Mouse (Mus musculus): ENCODE measurements at regions not wholly inside any gene's neighbourhood (a gene's known extent, or its start where the extent isn't known, plus 50 kb on each side); places are given as distances from the start of the nearest gene placed in this dataset.
A peak's percentile ranks its signal among the peaks of the same experiment; 100 is the strongest.

DNA sequence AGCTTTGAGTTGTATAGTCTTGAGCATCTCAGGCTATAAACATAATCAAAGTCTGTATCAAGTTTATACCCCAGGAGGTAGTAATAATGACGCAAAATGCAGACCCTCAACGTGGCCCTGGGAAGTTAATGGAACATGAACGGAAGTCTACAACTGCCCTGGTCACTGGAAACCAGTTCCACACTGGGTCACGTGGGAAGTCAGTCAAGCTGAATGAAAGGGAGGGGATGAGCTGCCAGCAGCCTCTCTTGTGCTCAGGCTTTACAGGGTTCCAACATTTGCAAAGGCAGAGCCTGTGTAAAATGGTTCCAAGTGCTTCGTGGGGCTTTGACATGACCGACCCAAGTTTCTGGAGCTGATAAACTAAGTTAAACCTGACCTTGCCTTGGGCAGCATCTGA is 229.4 kb downstream of the Lnpk start:
- no peak for DNase-seq

DNA sequence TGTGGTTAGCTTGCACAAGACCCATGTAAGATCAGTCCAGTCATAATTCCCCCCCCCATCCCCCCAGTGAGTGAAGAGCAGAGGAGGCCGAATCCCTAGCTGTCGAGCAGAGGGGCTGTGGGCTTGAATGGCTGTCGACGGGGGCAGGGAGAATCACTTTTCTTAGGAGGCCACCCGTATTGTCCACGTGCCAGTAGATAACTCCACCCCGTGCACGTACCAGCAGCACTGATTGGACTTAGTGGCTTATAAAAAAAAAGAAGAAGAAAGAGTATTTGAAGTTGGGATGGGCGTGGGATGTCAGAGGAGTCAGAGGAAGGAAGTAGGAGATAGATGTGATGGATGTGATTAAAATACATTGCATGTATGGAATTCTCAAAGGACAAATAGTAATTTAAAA is 272.9 kb downstream of the Lnpk start:
- DNase-seq = no peak

- no peak for DNase-seq
Measured at GRCm38 (mm10) chr2:74300885-74301451, 278.3 kb downstream of the Lnpk start.

DNA sequence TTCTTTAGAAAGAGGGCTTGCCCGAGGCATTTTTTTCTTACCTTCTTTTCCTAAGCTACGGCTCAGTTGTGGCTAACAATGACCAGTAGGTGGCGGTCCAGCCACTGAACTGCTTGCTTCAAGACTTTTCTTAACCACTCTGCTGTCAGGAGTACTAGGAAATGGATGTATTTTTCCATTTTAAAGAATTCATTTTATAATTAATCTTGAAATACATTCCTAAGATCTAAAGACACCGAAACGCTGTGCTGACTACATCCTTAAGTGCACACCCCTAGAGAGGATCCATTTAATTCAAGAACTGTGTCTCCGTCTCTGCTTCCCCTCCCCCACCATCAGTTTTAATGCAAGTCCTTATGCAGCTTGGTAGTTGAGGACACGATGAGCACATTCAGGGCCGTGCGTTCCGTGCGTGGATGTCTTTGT is 278.9 kb downstream of the Lnpk start:
- peak in 1 of 2 experiments; percentile 1 for DNase-seq

- no peak for DNase-seq
Measured at GRCm38 (mm10) chr2:74292641-74293040, 286.6 kb downstream of the Lnpk start.

GRCm38 (mm10) chr2:74291416-74292396 is 287.5 kb downstream of the Lnpk start:
- DNase-seq = no peak

- no peak for DNase-seq
Measured at GRCm38 (mm10) chr2:74285624-74286023, 293.6 kb downstream of the Lnpk start.

- no peak for DNase-seq
Measured at GRCm38 (mm10) chr2:74264963-74265362, 314.3 kb downstream of the Lnpk start.

DNA sequence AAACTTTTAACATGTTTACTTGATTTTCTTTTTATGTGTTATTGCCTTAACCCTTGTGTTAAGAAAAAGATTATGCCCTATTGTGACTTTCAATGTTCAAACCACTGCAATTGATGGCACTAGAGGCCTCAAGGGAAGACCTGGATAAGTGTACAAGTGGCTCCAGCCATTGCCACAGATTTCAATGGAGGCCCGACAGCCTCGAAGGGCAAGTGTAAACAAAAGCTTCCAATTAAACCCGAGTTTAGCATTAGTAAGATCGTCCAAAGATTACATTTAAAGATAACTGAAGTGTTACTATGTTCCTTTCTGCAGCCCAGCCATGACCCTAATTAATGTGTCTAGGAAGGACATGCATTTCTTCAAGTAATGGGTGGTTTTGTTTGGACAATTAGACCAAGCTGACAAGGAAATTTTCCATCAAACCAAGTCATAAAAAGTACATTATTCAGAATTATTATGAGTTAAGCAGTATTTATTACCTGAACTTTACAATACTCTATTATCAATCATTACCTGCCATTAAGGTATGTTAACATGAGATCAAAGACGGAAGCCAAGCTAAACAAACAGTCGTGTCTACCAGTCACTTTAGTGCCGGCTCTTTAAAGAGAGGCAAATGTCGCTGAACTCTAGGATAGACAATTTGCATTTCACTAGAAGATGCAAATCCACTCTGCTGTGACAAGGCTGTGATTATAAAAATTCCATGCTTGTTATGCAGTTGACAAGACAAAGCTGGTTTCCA is 322.0 kb downstream of the Lnpk start:
- no peak for DNase-seq

DNA sequence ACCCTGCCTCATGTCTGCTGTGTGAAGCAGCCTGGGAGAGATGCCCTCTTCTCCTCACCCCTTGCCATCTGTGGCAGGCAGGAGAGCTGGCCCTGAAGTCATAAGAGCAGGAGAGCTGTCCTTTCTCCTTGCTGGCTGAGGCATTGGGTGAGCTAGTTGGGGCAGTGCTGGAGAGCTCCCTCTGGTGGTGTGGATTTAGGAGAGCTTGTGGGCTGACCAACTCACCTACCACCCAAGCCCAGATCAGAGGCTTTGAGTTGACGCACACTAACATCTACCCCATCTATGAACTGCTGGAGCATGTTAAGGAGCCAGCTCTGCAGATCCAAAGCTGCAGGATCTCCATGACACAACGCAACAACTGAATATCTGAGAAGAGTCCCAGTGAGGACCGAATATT is 331.7 kb downstream of the Lnpk start:
- no peak for DNase-seq

DNA sequence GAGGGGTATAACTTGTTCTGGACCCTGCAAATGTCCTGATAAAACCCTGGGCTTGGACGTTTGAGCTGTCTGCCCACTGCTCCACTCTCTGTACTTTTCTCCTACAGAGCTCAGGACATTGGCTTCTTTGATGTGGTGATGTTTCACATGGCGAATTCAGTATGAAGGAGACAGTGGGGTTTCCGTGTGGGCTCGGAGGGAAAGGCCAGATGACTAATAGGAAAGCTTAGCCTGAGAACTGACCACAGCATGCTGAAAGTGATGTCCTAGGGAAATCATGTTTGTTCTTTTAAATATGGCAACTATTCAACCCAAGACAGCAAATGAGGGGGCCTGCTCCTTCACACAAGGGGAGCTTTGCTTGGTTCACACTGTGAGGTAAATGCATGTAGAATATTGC is 332.6 kb downstream of the Lnpk start:
- DNase-seq = no peak

GRCm38 (mm10) chr2:74244203-74244602 is 333.1 kb upstream of the Atp5g3 start:
- no peak for DNase-seq

DNA sequence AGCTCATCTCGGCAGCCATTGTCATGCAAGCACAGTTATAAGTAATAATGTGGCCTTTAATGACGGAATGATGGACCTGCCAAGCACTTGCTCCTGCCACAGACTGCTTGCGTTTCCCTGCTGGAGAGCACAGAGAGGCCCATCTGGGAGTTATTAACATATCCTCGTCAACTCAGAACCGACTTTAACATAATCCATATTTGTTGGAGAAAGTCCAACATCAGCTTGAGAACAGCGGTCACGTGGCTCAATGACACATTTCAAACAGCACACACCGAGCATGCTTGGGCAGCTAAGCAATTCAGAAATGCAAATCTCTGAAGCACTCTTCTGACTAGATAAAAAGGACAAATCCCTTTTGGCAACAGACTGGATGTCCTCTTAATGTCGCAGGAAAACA is 332.7 kb upstream of the Atp5g3 start:
- DNase-seq = no peak

DNA sequence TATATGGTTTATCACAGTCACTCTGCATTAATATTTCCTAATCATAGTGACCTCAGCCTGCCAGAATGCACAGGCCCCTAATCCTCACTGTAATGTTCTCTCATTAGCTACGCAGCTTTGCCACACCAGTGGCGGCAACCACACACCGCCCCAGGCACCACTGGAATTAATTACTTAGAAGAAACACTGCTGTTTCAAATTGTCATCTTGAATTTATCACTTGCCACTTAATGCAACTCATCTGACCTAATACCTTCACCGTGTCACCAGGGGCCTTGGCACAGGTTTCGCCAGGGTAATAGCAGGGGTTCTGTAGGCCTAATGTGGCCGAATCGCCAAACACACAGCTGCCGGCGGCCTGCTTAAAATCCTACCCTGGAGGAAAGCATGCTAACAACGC is 328.5 kb upstream of the Atp5g3 start:
- DNase-seq = no peak

DNA sequence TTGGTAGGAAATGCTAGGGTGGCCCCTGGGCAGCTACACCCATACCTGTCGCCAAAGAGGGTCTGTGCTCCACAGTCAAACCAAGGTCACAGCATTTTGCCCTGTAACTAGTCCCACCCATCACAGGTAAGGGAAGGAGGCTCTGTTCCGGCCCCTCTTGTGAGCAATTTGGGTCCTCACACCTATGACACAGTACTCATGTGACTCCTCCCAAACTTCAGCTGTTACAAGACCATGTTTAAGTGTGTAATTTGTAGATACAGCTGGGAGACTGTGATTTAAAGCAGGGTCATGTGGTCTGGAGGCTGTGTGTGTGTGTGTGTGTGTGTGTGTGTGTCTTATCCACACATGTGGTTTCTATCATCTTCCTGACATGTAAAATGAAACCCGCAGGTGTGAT is 306.3 kb upstream of the Atp5g3 start:
- DNase-seq = no peak

DNA sequence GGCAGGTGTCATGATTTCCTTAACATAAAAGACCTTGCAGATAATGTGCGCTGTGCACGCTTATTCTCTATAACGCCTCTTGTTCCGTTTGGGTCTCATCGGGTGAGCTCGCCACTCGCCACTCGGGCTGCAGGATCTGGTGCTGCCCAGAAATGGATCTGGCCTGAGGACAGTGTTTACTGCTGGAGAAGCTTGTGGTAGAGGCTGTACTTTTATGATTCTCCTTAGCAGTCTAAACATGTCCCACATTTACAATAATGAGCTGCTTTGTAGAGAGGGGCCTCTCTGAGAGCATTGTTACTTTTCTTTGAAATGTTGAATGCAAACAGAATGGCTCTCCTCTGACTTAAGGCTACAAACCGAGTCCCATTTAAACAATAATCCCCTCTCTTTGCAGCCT is 299.1 kb upstream of the Atp5g3 start:
- DNase-seq = no peak

GRCm38 (mm10) chr2:74209421-74209917 is 298.3 kb upstream of the Atp5g3 start:
- DNase-seq = no peak

DNA sequence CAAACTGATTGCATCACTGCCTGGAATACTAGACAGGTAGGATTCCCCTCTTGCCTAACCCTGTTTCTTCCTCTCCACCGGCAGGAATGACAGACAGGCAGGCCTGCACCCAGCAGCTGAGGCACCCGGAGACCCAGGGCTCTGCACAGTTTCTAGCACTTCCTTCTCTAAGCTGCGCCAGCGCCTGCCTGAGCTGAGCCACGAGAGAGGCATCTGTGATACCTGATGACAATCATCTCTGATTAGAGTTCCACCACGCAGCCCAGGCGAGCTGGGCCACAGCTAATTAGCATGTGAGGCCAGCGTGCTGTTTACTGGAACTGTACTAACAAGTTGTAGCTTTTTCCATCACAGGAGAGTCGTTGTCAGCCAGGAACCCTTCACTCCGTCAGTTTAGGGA is 296.3 kb upstream of the Atp5g3 start:
- DNase-seq = no peak

DNA sequence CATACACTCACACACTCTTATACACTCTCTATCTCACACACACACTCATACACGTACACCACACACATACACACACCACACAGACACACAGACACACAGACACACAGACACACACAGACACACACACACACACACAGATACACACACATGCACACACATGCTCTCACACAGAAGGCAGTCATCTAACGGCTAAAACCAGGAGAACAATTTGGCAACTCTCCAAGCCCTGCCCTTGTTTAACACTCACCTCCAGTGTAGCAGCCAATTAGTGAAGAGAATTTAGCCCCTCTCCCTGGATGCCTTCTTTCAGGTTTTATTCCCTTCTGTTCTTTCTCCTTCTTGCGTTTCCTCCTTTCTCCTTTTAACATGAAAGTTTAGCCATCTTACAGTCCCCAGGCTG is 291.6 kb upstream of the Atp5g3 start:
- DNase-seq = no peak

- DNase-seq = no peak
Measured at GRCm38 (mm10) chr2:74201608-74202323, 290.6 kb upstream of the Atp5g3 start.

- DNase-seq = no peak
Measured at GRCm38 (mm10) chr2:74199550-74199949, 288.4 kb upstream of the Atp5g3 start.

GRCm38 (mm10) chr2:74187963-74188790 is 277.1 kb upstream of the Atp5g3 start:
- DNase-seq = no peak

Data from B cell, adult 2 months (primary cell).